Mouse (Mus musculus): ENCODE measurements around the gene Gjb4.

GRCm38 (mm10) chr4:127328378-127328777, 25.5 kb downstream of the Gjb4 start:
- TF ChIP-seq MAX (IDR thresholded peaks at IDR 0.05; ENCODE audit: low read depth) (no peak), SRF (IDR thresholded peaks at IDR 0.05; ENCODE audit: control insufficient read depth, insufficient read length, low read depth) (no peak)
